Mouse (Mus musculus) kidney, embryonic 14.5 days (tissue): ENCODE data around the gene Gpr132. TPM values are rescaled to one million over a fixed set of nuclear protein-coding genes. Genes with fewer than 3 reads are reported as not detected.

ENCODE experiments used
- ATAC-seq: fragments of 200-750 bp; cut with Nextera tagmentation; 2 replicates; pipeline ENCODE4 v1.8.0; 2017; ENCODE audit warnings: moderate number of reproducible peaks, mild to moderate bottlenecking, moderate TSS enrichment, moderate library complexity; ENCODE audit not compliant: low FRiP score, low TSS enrichment
- H3K27ac ChIP-seq: fragments of 300-500 bp; sonication (generic); 2 replicates; pipeline ENCODE4 v1.5.1; 2014; ENCODE audit warnings: low read depth, mild to moderate bottlenecking, low read length, moderate library complexity, mixed read lengths
- H3K27me3 ChIP-seq: fragments of 300-500 bp; sonication (generic); 2 replicates; pipeline ENCODE4 v1.6.1; 2014; ENCODE audit warnings: mild to moderate bottlenecking, low read length; ENCODE audit not compliant: control insufficient read depth, insufficient read depth
- H3K36me3 ChIP-seq: fragments of 300-500 bp; sonication (generic); 2 replicates; pipeline ENCODE4 v1.6.1; 2014; ENCODE audit warnings: low read length, mixed read lengths; ENCODE audit not compliant: control insufficient read depth, insufficient read depth
- H3K4me1 ChIP-seq: fragments of 300-500 bp; sonication (generic); 2 replicates; pipeline ENCODE4 v1.6.1; 2014; ENCODE audit warnings: low read length, mixed read lengths; ENCODE audit not compliant: control insufficient read depth, insufficient read depth
- H3K4me2 ChIP-seq: fragments of 300-500 bp; sonication (generic); replicated peaks from 2 replicates; pipeline ENCODE4 v1.6.1; 2014; ENCODE audit warnings: low read depth, mild to moderate bottlenecking, low read length
- H3K4me3 ChIP-seq: fragments of 300-500 bp; sonication (generic); 2 replicates; pipeline ENCODE4 v1.5.1; 2014; ENCODE audit warnings: mild to moderate bottlenecking, low read length
- H3K9ac ChIP-seq: fragments of 300-500 bp; sonication (generic); 2 replicates; pipeline ENCODE4 v1.6.1; 2014; ENCODE audit warnings: low read depth, mild to moderate bottlenecking, low read length, moderate library complexity
- H3K9me3 ChIP-seq: fragments of 300-500 bp; sonication (generic); 2 replicates; pipeline ENCODE4 v1.6.1; 2016; ENCODE audit warnings: low read length; ENCODE audit not compliant: control insufficient read depth
- WGBS: fragments of 180-500 bp; shearing (Covaris S2); extraction: QIAGEN DNeasy Blood & Tissue Kit; methylation state at CpG from one replicate; pipeline ENCODE4 v1.1.7; 2014; 5-methylcytosine and 5-hydroxymethylcytosine counted together
- polyA plus RNA-seq: library from polyadenylated mRNA; unstranded; fragments of >200 nt; fragmentation: Nextera tagmentation; extraction: Ambion mirVana; gene quantifications from 2 replicates; pipeline ENCODE4 v1.2.1, GENCODE M21; 2014

Gene Gpr132
- polyA plus RNA-seq: 0.14 and 0.27 TPM in 2 replicates

- Histone ChIP-seq H3K9me3 (no peaks in the 10 kb centered on the region), H3K36me3 (no peaks in the 10 kb centered on the region), H3K27ac (no peak within 1 kb of the TSS), H3K4me3 (no peak within 1 kb of the TSS), H3K4me2 (no peak within 1 kb of the TSS), H3K9ac (no peak within 1 kb of the TSS), H3K27me3 (peaks cover 4% of the 10 kb centered on the region; the same call in 1 of the 2 replicates), H3K4me1 (peaks cover 10% of the 10 kb centered on the region; the same call in 1 of the 2 replicates)
- 68% methylated on average over 13 of the region's 13 CpGs for WGBS
- no peak for ATAC-seq
These were observed at the start of gene Gpr132 for GRCm38 (mm10) chr12:112868178-112869087. Gene Gpr132 (minus strand): TSS chr12:112868228.

GRCm38 (mm10) chr12:112917486-112917885 is 49.5 kb upstream of the Gpr132 start:
- Histone ChIP-seq H3K27me3 (no peaks in the 10 kb centered on the region), H3K4me3 (no peak overlapping the region), H3K4me2 (no peak overlapping the region), H3K4me1 (no peaks in the 10 kb centered on the region), H3K27ac (no peak overlapping the region), H3K36me3 (no peaks in the 10 kb centered on the region), H3K9ac (no peak overlapping the region), H3K9me3 (no peaks in the 10 kb centered on the region)
- WGBS: 76% methylated on average over 11 of the region's 11 CpGs
- no peak for ATAC-seq

DNA sequence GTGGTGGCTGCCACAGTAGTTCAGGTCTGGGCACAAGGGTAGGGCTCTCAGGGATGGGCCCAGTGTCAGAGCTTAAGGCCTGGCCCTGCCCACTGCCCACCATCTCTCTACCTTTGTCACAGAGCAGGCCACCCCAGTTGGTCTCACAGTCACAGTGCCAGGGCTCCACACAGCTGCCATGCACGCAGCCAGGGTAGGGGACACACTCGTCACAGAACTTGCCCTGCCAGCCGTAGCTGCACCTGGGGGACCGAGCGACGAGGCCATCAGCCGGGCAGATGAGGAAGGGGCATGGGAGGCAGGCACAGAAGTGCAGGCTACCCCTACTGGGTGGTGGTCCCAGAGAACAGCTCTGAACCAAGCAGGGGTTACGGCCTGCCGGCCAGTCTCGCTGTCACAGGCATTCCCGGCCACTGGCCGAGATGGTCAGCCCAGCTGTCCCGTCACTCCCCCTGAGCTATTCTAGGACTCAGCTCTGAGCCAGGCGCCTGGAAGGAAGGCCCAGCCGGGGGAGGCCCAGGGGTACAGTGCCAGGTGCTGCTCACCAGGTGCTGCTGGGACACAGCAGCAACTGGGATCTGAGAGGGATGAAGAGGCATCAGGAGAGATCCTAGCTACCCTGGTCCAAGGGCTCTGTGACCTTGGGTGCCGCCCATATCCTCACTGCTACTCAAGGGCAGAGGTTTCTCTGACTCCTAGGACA is 48.8 kb upstream of the Gpr132 start:
- no peaks in the 10 kb centered on the region for H3K9me3 ChIP-seq
- H3K4me2 ChIP-seq: no peak overlapping the region
- H3K27ac ChIP-seq: no peak overlapping the region
- no peak for ATAC-seq
- H3K9ac ChIP-seq: no peak overlapping the region
- no peak overlapping the region for H3K4me3 ChIP-seq
- H3K4me1 ChIP-seq: no peaks in the 10 kb centered on the region
- 76% methylated on average over 16 of the region's 16 CpGs for WGBS
- no peaks in the 10 kb centered on the region for H3K36me3 ChIP-seq
- H3K27me3 ChIP-seq: no peaks in the 10 kb centered on the region

- Histone ChIP-seq H3K36me3 (no peaks in the 10 kb centered on the region), H3K27me3 (no peaks in the 10 kb centered on the region), H3K9me3 (no peaks in the 10 kb centered on the region), H3K4me3 (no peak overlapping the region), H3K4me1 (no peaks in the 10 kb centered on the region), H3K4me2 (no peak overlapping the region), H3K27ac (no peak overlapping the region), H3K9ac (no peak overlapping the region)
- no peak for ATAC-seq
- WGBS: 70% methylated on average over 13 of the region's 13 CpGs
These were observed 47.6 kb upstream of the Gpr132 start for GRCm38 (mm10) chr12:112915587-112915986.

DNA sequence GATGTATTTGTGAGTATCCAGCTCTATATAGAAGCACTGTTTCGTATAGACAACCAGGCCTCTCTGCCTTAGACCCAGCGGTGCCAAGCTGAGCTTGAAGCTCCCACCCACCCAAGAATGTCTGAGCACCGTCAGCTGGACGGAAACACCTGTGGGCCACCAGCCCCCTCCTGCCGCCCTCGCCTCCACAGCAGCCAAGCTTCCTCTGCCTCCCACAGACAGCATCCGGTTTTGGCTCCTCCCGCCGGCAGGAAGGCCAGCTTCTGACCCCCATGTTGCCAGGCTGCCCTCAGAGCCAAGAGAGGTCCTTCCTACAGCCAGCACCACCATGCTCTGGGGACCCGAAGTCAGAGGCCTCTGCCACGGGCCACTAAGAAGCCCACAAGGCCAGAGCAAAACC is 46.5 kb upstream of the Gpr132 start:
- no peak overlapping the region for H3K9ac ChIP-seq
- ATAC-seq: no peak
- H3K9me3 ChIP-seq: no peaks in the 10 kb centered on the region
- H3K4me3 ChIP-seq: no peak overlapping the region
- 61% methylated on average over 11 of the region's 11 CpGs for WGBS
- H3K4me2 ChIP-seq: no peak overlapping the region
- no peaks in the 10 kb centered on the region for H3K4me1 ChIP-seq
- no peaks in the 10 kb centered on the region for H3K36me3 ChIP-seq
- no peak overlapping the region for H3K27ac ChIP-seq
- H3K27me3 ChIP-seq: no peaks in the 10 kb centered on the region

DNA sequence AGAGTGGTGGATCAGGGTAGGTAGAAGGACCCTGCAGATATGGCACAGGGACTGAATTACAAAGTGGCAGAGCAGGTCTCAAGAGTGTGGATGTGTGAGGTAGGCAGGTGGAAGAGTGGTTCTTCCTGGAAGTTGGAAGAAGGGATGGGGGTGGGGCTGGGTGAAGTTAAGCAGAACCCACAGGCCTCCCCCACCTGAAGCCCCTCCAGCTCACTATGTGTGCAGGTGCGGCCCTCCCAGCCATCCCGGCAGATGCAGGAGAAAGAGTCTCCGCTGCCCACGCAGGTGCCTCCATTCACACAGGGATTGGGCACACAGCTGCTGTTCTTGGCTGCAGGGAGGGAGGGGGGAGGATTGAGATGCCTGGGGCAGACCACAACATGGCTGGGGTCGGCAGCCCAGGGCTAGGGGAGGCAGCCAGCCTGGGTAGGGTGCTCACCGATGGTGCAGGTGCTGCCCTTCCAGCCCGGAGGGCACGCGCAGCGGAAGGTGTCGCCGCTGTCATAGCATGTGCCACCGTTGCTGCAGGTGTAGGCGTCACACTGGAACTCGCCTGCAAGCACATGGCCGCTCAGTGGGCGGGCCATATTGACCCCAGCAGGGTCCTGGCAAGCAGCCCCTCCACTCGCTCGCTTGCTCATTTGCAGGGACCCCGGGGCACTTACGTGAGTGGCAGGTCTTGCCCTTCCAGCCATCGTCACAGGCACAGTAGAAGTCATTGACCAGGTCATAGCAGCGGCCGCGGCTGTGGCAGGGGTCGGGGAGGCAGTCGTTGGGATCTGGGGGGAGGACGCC is 45.1 kb upstream of the Gpr132 start:
- Histone ChIP-seq H3K27ac (no peak overlapping the region), H3K9me3 (no peaks in the 10 kb centered on the region), H3K4me2 (no peak overlapping the region), H3K9ac (no peak overlapping the region), H3K36me3 (no peaks in the 10 kb centered on the region), H3K27me3 (no peaks in the 10 kb centered on the region), H3K4me3 (no peak overlapping the region), H3K4me1 (no peaks in the 10 kb centered on the region)
- no peak for ATAC-seq
- WGBS: 84% methylated on average over 28 of the region's 28 CpGs

GRCm38 (mm10) chr12:112911701-112912100 is 43.7 kb upstream of the Gpr132 start:
- Histone ChIP-seq H3K9ac (no peak overlapping the region), H3K4me1 (no peaks in the 10 kb centered on the region), H3K27me3 (no peaks in the 10 kb centered on the region), H3K36me3 (no peaks in the 10 kb centered on the region), H3K27ac (no peak overlapping the region), H3K4me2 (no peak overlapping the region), H3K9me3 (no peaks in the 10 kb centered on the region), H3K4me3 (no peak overlapping the region)
- 88% methylated on average over 17 of the region's 17 CpGs for WGBS
- ATAC-seq: no peak

DNA sequence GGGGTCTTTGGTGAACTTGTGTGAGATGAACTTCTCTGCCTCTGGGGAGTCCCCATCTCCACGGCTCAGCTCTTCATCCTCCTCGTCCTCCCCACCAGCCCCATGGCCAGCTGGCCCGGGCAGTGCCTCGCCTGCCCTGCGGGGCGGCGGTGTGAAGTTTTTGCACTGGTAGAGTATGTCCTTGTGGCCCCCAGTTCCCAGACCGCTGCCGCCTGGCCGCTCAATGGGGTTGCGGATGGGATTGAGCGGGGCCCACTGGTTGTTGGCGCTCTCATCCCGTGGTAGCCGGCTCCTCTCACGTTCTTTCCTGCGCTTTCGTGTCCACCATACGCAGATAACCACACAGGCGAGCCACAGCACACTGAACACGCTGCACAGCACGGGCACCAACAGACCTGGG is 41.0 kb upstream of the Gpr132 start:
- no peak for ATAC-seq
- no peak overlapping the region for H3K4me3 ChIP-seq
- no peaks in the 10 kb centered on the region for H3K36me3 ChIP-seq
- H3K4me2 ChIP-seq: no peak overlapping the region
- H3K9ac ChIP-seq: no peak overlapping the region
- no peaks in the 10 kb centered on the region for H3K27me3 ChIP-seq
- no peak overlapping the region for H3K27ac ChIP-seq
- WGBS: 95% methylated on average over 22 of the region's 22 CpGs
- no peaks in the 10 kb centered on the region for H3K4me1 ChIP-seq
- no peaks in the 10 kb centered on the region for H3K9me3 ChIP-seq
